Mouse (Mus musculus) spleen, embryonic (tissue): ENCODE data around the gene Pcdh19.

Experiments used
- CTCF ChIA-PET: fragments of 350-600 bp; sonication (Branson Sonifier 250); formaldehyde crosslinking; loops from one replicate; lab custom pipeline; 2022; lab: Charles Lee

Pcdh19 gene

GRCm38 (mm10) chrX:133657308-133658302, 31.2 kb downstream of the Pcdh19 start:
- CTCF ChIA-PET = no interaction called here

DNA sequence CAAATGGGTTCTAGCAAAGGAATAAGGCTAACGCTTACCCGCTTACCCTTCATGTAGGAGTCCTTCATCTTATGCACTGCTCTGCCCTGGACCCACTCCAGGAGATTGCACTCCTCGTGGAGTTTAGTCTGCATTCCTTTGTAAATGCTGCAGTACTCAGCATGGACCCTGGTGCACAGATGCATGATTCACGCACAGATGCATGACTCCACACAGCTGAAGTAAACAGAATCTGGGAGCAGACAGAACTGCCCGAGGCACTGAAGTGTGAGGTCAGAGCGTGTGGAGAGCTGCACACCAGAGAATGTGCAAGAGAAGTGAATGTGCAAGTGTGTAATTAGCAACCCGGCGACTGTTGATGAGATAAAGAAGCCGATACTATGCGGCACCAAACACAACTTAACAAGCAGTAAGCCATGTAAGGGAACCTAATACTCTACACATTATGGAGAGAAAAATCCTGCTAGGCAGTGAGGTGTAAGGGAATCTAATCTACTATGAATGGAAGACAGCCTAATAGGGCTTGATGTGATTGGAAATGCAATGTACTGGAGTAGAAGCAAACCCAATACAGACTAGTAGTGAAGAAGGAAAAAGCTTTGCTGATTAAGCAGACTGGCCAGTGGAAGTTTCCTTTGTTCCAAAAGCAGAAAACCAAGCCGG, 32.8 kb downstream of the Pcdh19 start:
- CTCF ChIA-PET = no interaction called here

GRCm38 (mm10) chrX:133655196-133655595, 33.6 kb downstream of the Pcdh19 start:
- CTCF ChIA-PET = no interaction called here

DNA sequence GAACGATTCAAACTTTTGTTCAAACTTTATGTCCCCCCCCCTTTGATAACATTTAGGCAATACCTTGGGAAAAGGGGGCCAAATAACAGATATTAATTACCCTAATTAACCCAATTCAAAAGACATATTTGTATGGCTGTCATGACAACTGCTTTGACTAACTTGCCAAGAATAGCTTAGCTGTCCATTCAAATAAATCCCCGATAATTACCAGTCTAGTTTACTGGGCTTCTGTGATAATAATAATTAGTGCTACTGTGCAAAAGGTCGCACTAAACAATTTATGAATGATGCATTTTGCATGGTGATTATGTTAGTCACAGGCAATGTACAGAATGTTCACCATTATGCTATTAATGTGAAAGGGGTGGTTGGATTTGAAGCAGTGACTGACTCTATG, 35.7 kb downstream of the Pcdh19 start:
- CTCF ChIA-PET = no interaction called here

DNA sequence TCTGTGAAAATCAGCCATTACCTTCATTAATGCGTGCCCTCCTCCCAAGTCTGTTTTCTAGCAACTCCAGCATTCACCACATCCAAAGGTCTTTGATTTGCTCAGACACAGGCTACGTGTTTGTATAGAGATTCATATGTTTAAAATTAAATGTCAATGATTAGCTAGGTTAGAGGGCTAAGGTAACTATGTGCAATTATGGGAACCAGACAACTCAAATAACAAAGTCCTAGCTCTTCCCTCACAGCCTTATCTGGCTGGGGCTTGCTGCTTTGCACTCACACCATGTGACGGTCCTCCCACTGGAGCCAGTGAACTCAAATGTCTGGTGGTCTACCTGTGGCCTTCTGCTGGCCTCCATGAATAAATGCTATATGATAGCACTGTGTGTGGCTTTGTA, 38.4 kb downstream of the Pcdh19 start:
- CTCF ChIA-PET = no interaction called here

- CTCF ChIA-PET = no interaction called here
Measured at GRCm38 (mm10) chrX:133647809-133648208, 41.0 kb downstream of the Pcdh19 start.

GRCm38 (mm10) chrX:133639445-133639844, 49.3 kb downstream of the Pcdh19 start:
- CTCF ChIA-PET = no interaction called here

DNA sequence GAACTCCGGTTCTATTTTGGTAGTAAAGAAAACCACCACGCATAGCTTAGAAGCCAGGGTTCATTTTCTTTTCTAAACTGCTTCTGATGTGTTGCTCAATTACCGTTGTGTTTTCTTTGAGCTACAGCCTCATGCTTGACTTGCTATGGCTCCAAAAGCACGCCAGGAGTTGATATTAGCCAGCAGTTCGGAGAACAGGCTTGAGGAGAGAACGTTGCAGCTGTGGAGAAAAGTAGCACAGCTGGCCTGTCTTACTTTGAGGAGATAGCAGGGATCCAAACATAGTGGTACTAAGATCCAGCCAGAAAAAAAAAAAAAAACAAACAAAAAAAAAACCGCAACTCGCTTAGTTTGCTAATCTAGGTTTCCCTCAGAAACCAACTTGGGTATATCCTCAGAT, 59.2 kb downstream of the Pcdh19 start:
- CTCF ChIA-PET = no interaction called here

DNA sequence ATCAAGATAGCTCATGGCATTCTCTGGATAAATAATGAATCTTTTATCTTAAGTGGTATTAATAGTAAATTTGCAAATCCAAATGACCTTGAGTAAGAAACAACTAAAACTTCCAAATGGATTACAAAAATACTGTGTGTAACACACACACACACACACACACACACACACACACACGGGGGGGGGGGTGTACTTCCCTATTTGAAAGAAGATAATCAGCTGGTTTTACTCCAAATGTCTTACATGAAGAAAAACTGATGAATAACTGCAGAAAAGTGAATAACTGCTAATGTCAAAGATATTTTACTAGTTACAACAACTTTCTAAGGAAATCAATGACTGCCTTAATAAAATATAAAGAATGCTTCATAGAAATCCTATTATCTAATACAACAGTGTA, 70.6 kb downstream of the Pcdh19 start:
- CTCF ChIA-PET = no interaction called here

- CTCF ChIA-PET = no interaction called here
Measured at GRCm38 (mm10) chrX:133605828-133606227, 83.0 kb downstream of the Pcdh19 start.

- CTCF ChIA-PET = no interaction called here
Measured at GRCm38 (mm10) chrX:133604272-133604671, 84.5 kb downstream of the Pcdh19 start.

DNA sequence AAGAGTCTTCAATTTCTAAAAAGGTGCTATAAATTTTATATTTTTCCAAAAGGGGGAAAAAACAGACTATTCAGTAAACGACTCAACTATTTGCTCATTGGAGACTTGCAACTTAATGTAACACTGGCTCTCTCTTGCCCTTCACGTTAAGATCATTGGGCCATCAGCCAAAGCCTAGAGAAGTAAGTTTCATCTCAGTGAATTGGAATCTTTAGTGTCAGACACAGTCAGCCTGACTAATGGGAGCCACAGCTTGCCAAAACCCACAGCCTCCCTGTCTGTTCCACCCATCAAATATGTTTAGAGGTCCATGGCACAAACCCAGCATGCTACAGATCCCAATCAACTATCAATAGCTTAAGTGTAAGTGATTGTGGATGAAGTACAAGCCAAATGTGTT, 86.7 kb downstream of the Pcdh19 start:
- CTCF ChIA-PET = no interaction called here

DNA sequence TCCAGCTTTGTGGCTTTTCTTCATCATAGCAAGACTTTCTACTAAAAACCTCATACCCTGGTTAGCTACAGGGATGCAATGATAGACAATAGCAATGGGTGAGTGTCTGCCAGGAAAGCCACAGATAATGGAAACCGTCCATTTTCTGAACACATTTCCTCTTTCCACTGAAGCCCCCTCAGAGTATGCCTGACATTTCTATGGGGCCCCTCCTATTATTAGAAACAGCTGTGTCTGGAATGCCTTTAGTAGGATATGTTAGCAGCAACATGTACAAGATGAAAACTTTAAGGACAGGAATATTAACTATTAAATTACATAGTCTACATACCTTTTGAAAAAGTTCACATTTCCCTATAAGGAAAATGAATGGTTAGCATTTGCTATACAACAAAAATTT, 87.1 kb downstream of the Pcdh19 start:
- CTCF ChIA-PET = no interaction called here

DNA sequence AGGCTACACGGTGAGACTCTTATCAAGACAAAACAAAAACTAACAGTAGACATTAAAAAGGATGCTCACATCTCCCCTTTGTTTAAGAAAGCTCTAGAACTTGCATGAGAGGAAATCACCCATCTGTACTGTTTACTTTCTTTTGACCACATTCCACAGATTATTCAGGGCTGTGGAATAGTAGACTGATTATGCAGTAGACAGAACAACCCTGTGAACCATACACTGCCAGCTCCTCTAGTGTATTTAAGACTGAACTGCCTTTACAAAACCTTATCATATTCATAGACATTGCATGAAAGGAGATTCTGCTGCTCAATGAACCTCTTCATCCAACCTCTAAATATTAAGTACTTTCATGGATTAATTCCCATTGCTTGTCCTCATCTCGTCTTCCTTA, 87.6 kb downstream of the Pcdh19 start:
- CTCF ChIA-PET = no interaction called here

GRCm38 (mm10) chrX:133575601-133576382, 113.0 kb downstream of the Pcdh19 start:
- CTCF ChIA-PET = no interaction called here

DNA sequence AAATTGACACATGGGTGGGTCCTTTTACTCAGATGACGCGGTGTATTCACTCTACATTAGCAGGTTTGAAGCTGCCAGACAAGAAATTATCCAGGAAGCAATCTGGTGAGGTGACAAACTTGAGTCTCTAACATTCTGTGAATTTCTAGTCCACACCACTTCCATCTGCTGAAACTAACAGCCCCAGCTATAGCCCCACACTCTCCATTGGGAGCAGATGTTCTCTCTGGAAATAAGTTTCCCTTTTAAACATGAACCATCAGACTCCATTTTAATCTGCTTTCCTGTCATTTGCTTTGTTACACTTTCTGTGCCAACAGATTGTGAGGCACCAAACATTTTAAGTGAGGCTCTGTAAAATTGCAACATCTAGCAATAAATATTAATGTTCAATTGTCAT, 123.4 kb downstream of the Pcdh19 start:
- CTCF ChIA-PET = no interaction called here
